ENCODE assay signal across 8 mouse cellular contexts in the genomic region with DNA sequence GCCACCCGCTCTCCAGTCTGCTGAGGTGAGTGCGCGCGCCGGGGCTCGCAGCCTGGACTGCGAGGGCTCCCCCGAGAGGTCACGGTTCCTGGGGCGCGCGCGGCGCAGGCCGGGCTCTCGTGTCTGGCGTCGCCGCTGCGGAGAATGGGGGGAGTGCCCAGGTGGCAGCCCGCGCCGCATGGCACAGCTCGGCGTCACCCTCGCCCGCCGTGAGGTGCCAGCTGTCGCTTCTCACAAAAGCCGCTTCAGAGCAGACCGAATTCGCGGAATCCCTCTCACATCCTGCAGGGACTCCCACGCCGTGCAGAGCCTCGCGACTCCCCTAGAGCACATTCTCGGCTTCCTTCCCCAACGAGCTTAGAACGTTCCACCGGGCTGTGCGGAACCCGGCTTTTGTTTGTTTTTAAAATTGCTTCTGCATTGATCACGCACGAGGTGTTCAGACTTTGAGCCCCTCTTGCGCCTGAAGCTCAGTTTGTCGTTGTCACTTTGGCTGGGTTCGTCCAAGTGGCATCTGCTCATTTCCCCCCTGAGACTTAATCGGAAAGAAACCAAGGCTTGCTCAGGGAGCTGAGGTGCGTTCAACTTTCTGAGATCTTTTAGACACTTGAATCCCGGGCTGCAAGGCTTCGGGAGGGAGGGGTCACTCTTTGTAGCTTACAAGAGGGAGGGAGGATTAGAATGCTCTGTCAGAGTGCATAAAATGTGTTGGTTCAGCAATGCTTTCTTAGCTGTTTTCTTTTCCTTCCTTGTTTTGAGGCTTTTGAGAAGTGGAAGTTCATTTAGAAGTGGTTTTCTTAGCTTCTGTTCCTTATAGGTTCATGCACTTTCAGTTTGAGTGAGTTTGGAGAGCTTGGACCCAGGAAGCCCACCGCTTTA. TPM values are rescaled to one million over a fixed set of nuclear protein-coding genes. Genes with fewer than 3 reads are reported as not detected.
A peak's percentile ranks its signal among the peaks of the same experiment; 100 is the strongest.
DNase-seq lines count a peak whose midpoint lies in the region; ATAC-seq and TF ChIP-seq lines count a peak whose summit lies in the region.

A gene (minus strand): TSS at position 223 of the 879 bp plus-strand sequence.

- no peak for TF ChIP-seq CTCF in ES-Bruce4 (IDR thresholded peaks at IDR 0.05; ENCODE audit: low read depth, low read length)
- no peak for TF ChIP-seq CTCF in heart, adult 2 months (IDR thresholded peaks at IDR 0.05)
- TF ChIP-seq CTCF in kidney, postnatal 0 days (IDR thresholded peaks at IDR 0.05; ENCODE audit: low read depth): no peak

- peaks cover 2% of the 10 kb centered on the region; the same call in 1 of the 2 replicates for H3K36me3 ChIP-seq in ES-Bruce4 (ENCODE audit: control insufficient read depth, insufficient read depth, low read length, poor library complexity, severe bottlenecking)
- H3K36me3 ChIP-seq in embryonic facial prominence, embryonic 13.5 days: peaks cover 4% of the 10 kb centered on the region
- H3K36me3 ChIP-seq in heart, adult 2 months (ENCODE audit: control insufficient read depth, insufficient read depth, low read length): no peaks in the 10 kb centered on the region
- peaks cover 11% of the 10 kb centered on the region for H3K36me3 ChIP-seq in kidney, postnatal 0 days (ENCODE audit: insufficient read depth, low read length)
- peaks cover 10% of the 10 kb centered on the region for H3K36me3 ChIP-seq in liver, embryonic 12.5 days
- peaks cover 5% of the 10 kb centered on the region; the same call in 1 of the 2 replicates for H3K36me3 ChIP-seq in neural tube, embryonic 14.5 days (ENCODE audit: control insufficient read depth, insufficient read depth, low read length)

- 2% methylated on average over 53 of the region's 53 CpGs for WGBS in embryonic facial prominence, embryonic 13.5 days
- 2% methylated on average over 53 of the region's 53 CpGs for WGBS in heart, adult 2 months
- WGBS in kidney, postnatal 0 days: 2% methylated on average over 50 of the region's 53 CpGs
- 1% methylated on average over 53 of the region's 53 CpGs for WGBS in liver, embryonic 12.5 days (ENCODE audit: insufficient replicate concordance)
- 2% methylated on average over 53 of the region's 53 CpGs for WGBS in neural tube, embryonic 14.5 days

- DNase-seq in adrenal gland, postnatal 36 days: peak; percentile 67 to 78
- DNase-seq in heart, adult 2 months: peak in 1 of 2 experiments; percentile 20
- peak; percentile 53 for DNase-seq in kidney, postnatal 0 days (ENCODE audit: low spot score)
- DNase-seq in urinary bladder, postnatal 4 days (ENCODE audit: low spot score in 2 of 2): no peak

- peak; percentile 35; the same call in 1 of the 2 replicates for ATAC-seq in embryonic facial prominence, embryonic 13.5 days (ENCODE audit: insufficient number of reproducible peaks, insufficient read depth, low FRiP score, low TSS enrichment, low read depth)
- peak; percentile 50 for ATAC-seq in kidney, postnatal 0 days (replicated peaks; ENCODE audit: low FRiP score, low read depth)
- ATAC-seq in liver, embryonic 12.5 days: peak; percentile 49; the same call in 1 of the 2 replicates
- ATAC-seq in neural tube, embryonic 14.5 days (ENCODE audit: low read depth): peak; percentile 57

- H3K27ac ChIP-seq in ES-Bruce4 (ENCODE audit: insufficient read depth, low read length): peak within 1 kb of the TSS; percentile 8; the same call in 1 of the 2 replicates
- peak within 1 kb of the TSS; percentile 91 for H3K27ac ChIP-seq in embryonic facial prominence, embryonic 13.5 days
- H3K27ac ChIP-seq in heart, adult 2 months: peak within 1 kb of the TSS; percentile 87
- peak within 1 kb of the TSS; percentile 94 for H3K27ac ChIP-seq in kidney, postnatal 0 days
- H3K27ac ChIP-seq in liver, embryonic 12.5 days: peak within 1 kb of the TSS; percentile 89
- H3K27ac ChIP-seq in neural tube, embryonic 14.5 days (ENCODE audit: low read depth, low read length): peak within 1 kb of the TSS; percentile 92

- no peak for TF ChIP-seq POLR2A in ES-Bruce4 (IDR thresholded peaks at IDR 0.05; ENCODE audit: insufficient read depth, low read length)
- TF ChIP-seq POLR2A in heart, adult 2 months (IDR thresholded peaks at IDR 0.05; ENCODE audit: insufficient read depth, low read depth, low read length): no peak

- no peak for TF ChIP-seq EP300 in ES-Bruce4 (IDR thresholded peaks at IDR 0.05; ENCODE audit: insufficient read depth, low read depth, low read length)
- TF ChIP-seq EP300 in heart, adult 2 months (IDR thresholded peaks at IDR 0.05; ENCODE audit: insufficient read depth, low read depth, low read length): no peak

- H3K27me3 ChIP-seq in ES-Bruce4 (ENCODE audit: control insufficient read depth, insufficient read depth, low read length, poor library complexity, severe bottlenecking): no peaks in the 10 kb centered on the region
- H3K27me3 ChIP-seq in embryonic facial prominence, embryonic 13.5 days: no peaks in the 10 kb centered on the region
- no peaks in the 10 kb centered on the region for H3K27me3 ChIP-seq in heart, adult 2 months (ENCODE audit: control insufficient read depth, insufficient read depth, low read length)
- H3K27me3 ChIP-seq in kidney, postnatal 0 days (ENCODE audit: insufficient read depth, low read length): no peaks in the 10 kb centered on the region
- H3K27me3 ChIP-seq in liver, embryonic 12.5 days (replicated peaks): no peaks in the 10 kb centered on the region
- H3K27me3 ChIP-seq in neural tube, embryonic 14.5 days (ENCODE audit: control insufficient read depth, insufficient read depth, low read length): no peaks in the 10 kb centered on the region

- peak within 1 kb of the TSS; percentile 78 for H3K9ac ChIP-seq in ES-Bruce4 (ENCODE audit: low read depth, poor library complexity, severe bottlenecking)
- H3K9ac ChIP-seq in embryonic facial prominence, embryonic 13.5 days: peak within 1 kb of the TSS; percentile 91
- H3K9ac ChIP-seq in heart, adult 2 months (ENCODE audit: low read depth, low read length): peak within 1 kb of the TSS; percentile 87
- peak within 1 kb of the TSS; percentile 86 for H3K9ac ChIP-seq in kidney, postnatal 0 days (ENCODE audit: low read depth, low read length)
- peak within 1 kb of the TSS; percentile 88 for H3K9ac ChIP-seq in liver, embryonic 12.5 days
- peak within 1 kb of the TSS; percentile 80 for H3K9ac ChIP-seq in neural tube, embryonic 14.5 days (replicated peaks; ENCODE audit: low read depth, low read length)

- H3K4me2 ChIP-seq in embryonic facial prominence, embryonic 13.5 days: peak within 1 kb of the TSS; percentile 87
- peak within 1 kb of the TSS; percentile 85 for H3K4me2 ChIP-seq in kidney, postnatal 0 days (ENCODE audit: low read length)
- H3K4me2 ChIP-seq in liver, embryonic 12.5 days: peak within 1 kb of the TSS; percentile 98
- peak within 1 kb of the TSS; percentile 84 for H3K4me2 ChIP-seq in neural tube, embryonic 14.5 days (ENCODE audit: low read depth, low read length)

- H3K79me2 ChIP-seq in heart, adult 2 months (replicated peaks; ENCODE audit: control insufficient read depth, insufficient read depth, low read length): peaks cover 9% of the 10 kb centered on the region

- intact Hi-C loops in heart, adult 2 months (cut with DNase I): loop anchor here (2.0 to 10.0 kb wide), 5 partner anchors 53 to 255 kb away; a partner anchor contains a TSS

- peak within 1 kb of the TSS; percentile 90 for H3K4me3 ChIP-seq in ES-Bruce4 (ENCODE audit: low read depth, low read length)
- peak within 1 kb of the TSS; percentile 77 for H3K4me3 ChIP-seq in embryonic facial prominence, embryonic 13.5 days
- peak within 1 kb of the TSS; percentile 95 for H3K4me3 ChIP-seq in heart, adult 2 months
- peak within 1 kb of the TSS; percentile 91 for H3K4me3 ChIP-seq in kidney, postnatal 0 days (replicated peaks; ENCODE audit: low read depth, low read length)
- peak within 1 kb of the TSS; percentile 91 for H3K4me3 ChIP-seq in liver, embryonic 12.5 days
- H3K4me3 ChIP-seq in neural tube, embryonic 14.5 days (ENCODE audit: low read depth, low read length): peak within 1 kb of the TSS; percentile 86

- no peaks in the 10 kb centered on the region for H3K4me1 ChIP-seq in ES-Bruce4 (ENCODE audit: control insufficient read depth, insufficient read depth, low read length)
- peaks cover 32% of the 10 kb centered on the region for H3K4me1 ChIP-seq in embryonic facial prominence, embryonic 13.5 days
- H3K4me1 ChIP-seq in heart, adult 2 months (ENCODE audit: control insufficient read depth, insufficient read depth, low read length): peaks cover 2% of the 10 kb centered on the region
- peaks cover 14% of the 10 kb centered on the region for H3K4me1 ChIP-seq in kidney, postnatal 0 days (replicated peaks; ENCODE audit: insufficient read depth, low read length)
- peaks cover 34% of the 10 kb centered on the region for H3K4me1 ChIP-seq in liver, embryonic 12.5 days
- peaks cover 14% of the 10 kb centered on the region for H3K4me1 ChIP-seq in neural tube, embryonic 14.5 days (ENCODE audit: control insufficient read depth, insufficient read depth, low read length)

- no peaks in the 10 kb centered on the region for H3K9me3 ChIP-seq in ES-Bruce4 (replicated peaks; ENCODE audit: control insufficient read depth, insufficient read depth, low read length, poor library complexity, severe bottlenecking)
- no peaks in the 10 kb centered on the region for H3K9me3 ChIP-seq in embryonic facial prominence, embryonic 13.5 days
- H3K9me3 ChIP-seq in kidney, postnatal 0 days (replicated peaks; ENCODE audit: low read length): no peaks in the 10 kb centered on the region
- H3K9me3 ChIP-seq in liver, embryonic 12.5 days (replicated peaks): no peaks in the 10 kb centered on the region
- H3K9me3 ChIP-seq in neural tube, embryonic 14.5 days (ENCODE audit: control insufficient read depth, low read length): no peaks in the 10 kb centered on the region

RNA-seq across cellular contexts. Expression of the gene that starts here (rescaled TPM):
- polyA plus RNA-seq in ES-Bruce4 (2011; ENCODE audit: insufficient read depth, insufficient read length, low read depth, missing spikeins): 37.5 and 40.6 TPM in 2 replicates
- 10 to 100 TPM; 29.5 to 31.4 TPM for total RNA-seq in adrenal gland, postnatal 36 days (2021)
- 89.6 and 90.4 TPM in 2 replicates for polyA plus RNA-seq in embryonic facial prominence, embryonic 13.5 days (2015; fragmentation: Nextera tagmentation; extraction: Ambion mirVana)
- total RNA-seq in heart, adult 2 months (2021): 10 to 100 TPM; 21.5 to 21.6 TPM
- polyA plus RNA-seq in heart, adult 2 months (2012; rRNA removed): 12.5 and 13.2 TPM in 2 replicates
- polyA plus RNA-seq in kidney, postnatal 0 days (2015; fragmentation: Nextera tagmentation; extraction: Ambion mirVana): 55.5 and 58.1 TPM in 2 replicates
- 36.4 and 40.6 TPM in 2 replicates for polyA plus RNA-seq in liver, embryonic 12.5 days (2016; fragmentation: Nextera tagmentation; extraction: Ambion mirVana)
- polyA plus RNA-seq in neural tube, embryonic 14.5 days (2014; fragmentation: Nextera tagmentation; extraction: Ambion mirVana): 56.8 and 60.3 TPM in 2 replicates

Comparison
In these comparisons a context has a peak if more than half of its experiments do, and no peak if none do; other contexts are left out.
1. H3K27ac ChIP-seq: peak in every context shown above with its lines; median percentile 94 in kidney, postnatal 0 days; 92 in neural tube, embryonic 14.5 days; 91 in embryonic facial prominence, embryonic 13.5 days; 89 in liver, embryonic 12.5 days; 87 in heart, adult 2 months; 8 in ES-Bruce4.
2. DNase-seq: peak in adrenal gland, postnatal 36 days (2 of 2) and kidney, postnatal 0 days (single experiment); none in urinary bladder, postnatal 4 days (0 of 2).
3. Peak in every context shown above with its lines, with median percentiles within 50 percentile points of each other: H3K4me3 ChIP-seq, H3K9ac ChIP-seq, ATAC-seq and H3K4me2 ChIP-seq.